Mouse (Mus musculus) MEL (cell line): ENCODE measurements around the gene Rab42. TPM values are rescaled to one million over a fixed set of nuclear protein-coding genes. Genes with fewer than 3 reads are reported as not detected.
A peak's percentile ranks its signal among the peaks of the same experiment; 100 is the strongest.
"Not testable (repeated sequence)": the region's sequence is repeated elsewhere in the genome, so short reads cannot be mapped to it uniquely, and the experiment has no call there.

Source experiments
- DNase-seq: peaks from one replicate; pipeline ENCODE4 v3.0.0; 2011; ENCODE audit warnings: low read depth, low spot score
- H3K27ac ChIP-seq: 2 replicates; pipeline ENCODE4 v1.5.1; 2012; ENCODE audit warnings: low read depth, mild to moderate bottlenecking, control low read depth, low read length, moderate library complexity; ENCODE audit not compliant: control insufficient read depth
- H3K27me3 ChIP-seq, 2 experiments: fragments of 150-350 bp in 1 of 2; sonication (generic) in 1 of 2; 2 replicates each; pipeline ENCODE4 v1.6.1; 2012; ENCODE audit warnings: low read length in 2 of 2, mild to moderate bottlenecking in 2 of 2, improper control_type of control experiment in 1 of 2, moderate library complexity in 1 of 2; ENCODE audit not compliant: insufficient read depth in 2 of 2, control insufficient read depth in 1 of 2
- H3K36me3 ChIP-seq, 2 experiments: 2 replicates each; pipeline ENCODE4 v1.6.1; 2012 to 2014; ENCODE audit warnings: low read length in 2 of 2, improper control_type of control experiment in 1 of 2, inconsistent platforms in 1 of 2, mild to moderate bottlenecking in 1 of 2; ENCODE audit not compliant: insufficient read depth in 2 of 2, control insufficient read depth in 1 of 2
- H3K4me1 ChIP-seq, 2 experiments: fragments of 150-350 bp in 1 of 2; sonication (generic) in 1 of 2; 2 replicates each; pipeline ENCODE4 v1.6.1; 2012; ENCODE audit warnings: low read length in 2 of 2, improper control_type of control experiment in 1 of 2, mild to moderate bottlenecking in 1 of 2; ENCODE audit not compliant: insufficient read depth in 2 of 2, control insufficient read depth in 1 of 2
- H3K4me3 ChIP-seq, 2 experiments: fragments of 150-350 bp in 1 of 2; sonication (generic) in 1 of 2; 2 replicates each; pipeline ENCODE4 v1.5.1; 2012; ENCODE audit warnings: low read depth in 2 of 2, low read length in 2 of 2, mild to moderate bottlenecking in 2 of 2, moderate library complexity in 2 of 2, control low read depth in 1 of 2, improper control_type of control experiment in 1 of 2; ENCODE audit not compliant: control insufficient read depth in 1 of 2, insufficient read depth in 1 of 2
- H3K79me2 ChIP-seq: 2 replicates; pipeline ENCODE4 v1.6.1; 2012; ENCODE audit warnings: mild to moderate bottlenecking, low read length, moderate library complexity; ENCODE audit not compliant: control insufficient read depth, poor library complexity, insufficient read depth
- H3K9ac ChIP-seq: 2 replicates; pipeline ENCODE4 v1.6.1; 2012; ENCODE audit warnings: low read depth, mild to moderate bottlenecking, control low read depth, low read length, moderate library complexity; ENCODE audit not compliant: control insufficient read depth, poor library complexity, severe bottlenecking
- H3K9me3 ChIP-seq: fragments of 150-350 bp; sonication (generic); replicated peaks from 2 replicates; pipeline ENCODE4 v1.6.1; 2012; ENCODE audit warnings: mild to moderate bottlenecking, low read length, improper control_type of control experiment, moderate library complexity; ENCODE audit not compliant: insufficient read depth
- BHLHE40 ChIP-seq: IDR thresholded peaks from 2 replicates; pipeline ENCODE4 v1.6.1; 2012; ENCODE audit warnings: low read depth, mild to moderate bottlenecking, inconsistent platforms, low read length, improper control_type of control experiment, borderline replicate concordance
- CTCF ChIP-seq, 3 experiments: IDR thresholded peaks in 2 of 3; conservative IDR thresholded peaks in 1 of 3; 2 replicates each; pipeline ENCODE4 v1.5.1; 2011 to 2012; ENCODE audit warnings: low read length in 3 of 3, low read depth in 2 of 3, mild to moderate bottlenecking in 2 of 3, improper control_type of control experiment in 1 of 3, inconsistent platforms in 1 of 3, mixed read lengths in 1 of 3, moderate library complexity in 1 of 3; ENCODE audit not compliant: control insufficient read depth in 1 of 3, insufficient read depth in 1 of 3, poor library complexity in 1 of 3, severe bottlenecking in 1 of 3
- E2F4 ChIP-seq: IDR thresholded peaks from 2 replicates; pipeline ENCODE4 v1.6.1; 2011; ENCODE audit warnings: low read depth, low read length, improper control_type of control experiment, borderline replicate concordance
- EP300 ChIP-seq, 2 experiments: IDR thresholded peaks; 2 replicates each; pipeline ENCODE4 v1.6.1; 2011; ENCODE audit warnings: improper control_type of control experiment in 2 of 2, low read length in 2 of 2, low read depth in 1 of 2, mild to moderate bottlenecking in 1 of 2
- GABPA ChIP-seq: IDR thresholded peaks from 2 replicates; pipeline ENCODE4 v1.6.1; 2012; ENCODE audit warnings: low read depth, mild to moderate bottlenecking, inconsistent platforms, low read length, improper control_type of control experiment, moderate library complexity
- GATA1 ChIP-seq: IDR thresholded peaks from 2 replicates; pipeline ENCODE4 v1.6.1; 2011; ENCODE audit warnings: low read depth, low read length, improper control_type of control experiment
- HCFC1 ChIP-seq: IDR thresholded peaks from 2 replicates; pipeline ENCODE4 v1.6.1; 2012; ENCODE audit warnings: low read depth, mild to moderate bottlenecking, inconsistent platforms, low read length, improper control_type of control experiment, moderate library complexity
- JUND ChIP-seq: IDR thresholded peaks from 2 replicates; pipeline ENCODE4 v1.6.1; 2011; ENCODE audit warnings: low read depth, mild to moderate bottlenecking, improper control_type of control experiment, low read length
- MAFK ChIP-seq: IDR thresholded peaks from 2 replicates; pipeline ENCODE4 v1.6.1; 2011; ENCODE audit warnings: low read depth, mild to moderate bottlenecking, low read length, improper control_type of control experiment, borderline replicate concordance
- MEF2A ChIP-seq: IDR thresholded peaks from 2 replicates; pipeline ENCODE4 v1.6.1; 2014; ENCODE audit warnings: low read depth, mild to moderate bottlenecking, inconsistent platforms, low read length, improper control_type of control experiment; ENCODE audit not compliant: poor library complexity, insufficient replicate concordance, severe bottlenecking; ENCODE audit errors: extremely low read depth
- MXI1 ChIP-seq: IDR thresholded peaks from 2 replicates; pipeline ENCODE4 v1.6.1; 2011; ENCODE audit warnings: mild to moderate bottlenecking, low read depth, low read length, improper control_type of control experiment
- MYB ChIP-seq: IDR thresholded peaks from 2 replicates; pipeline ENCODE4 v1.6.1; 2011; ENCODE audit warnings: mild to moderate bottlenecking, low read depth, low read length, improper control_type of control experiment
- MYC ChIP-seq: IDR thresholded peaks from 2 replicates; pipeline ENCODE4 v1.6.1; 2011; ENCODE audit warnings: low read depth, mild to moderate bottlenecking, low read length, improper control_type of control experiment, moderate library complexity
- POLR2AphosphoS2 ChIP-seq: IDR thresholded peaks from 2 replicates; pipeline ENCODE4 v1.6.1; 2011; ENCODE audit warnings: low read length, improper control_type of control experiment
- RAD21 ChIP-seq: IDR thresholded peaks from 2 replicates; pipeline ENCODE4 v1.6.1; 2011; ENCODE audit warnings: mild to moderate bottlenecking, low read depth, low read length, improper control_type of control experiment
- RCOR1 ChIP-seq: IDR thresholded peaks from 2 replicates; pipeline ENCODE4 v1.6.1; 2012; ENCODE audit warnings: low read depth, mild to moderate bottlenecking, inconsistent platforms, low read length, improper control_type of control experiment
- SMC3 ChIP-seq: IDR thresholded peaks from 2 replicates; pipeline ENCODE4 v1.6.1; 2011; ENCODE audit warnings: low read depth, low read length, improper control_type of control experiment
- TAL1 ChIP-seq: IDR thresholded peaks from 2 replicates; pipeline ENCODE4 v1.6.1; 2012; ENCODE audit warnings: mild to moderate bottlenecking, inconsistent platforms, low read length, moderate library complexity, mixed read lengths
- TBP ChIP-seq: IDR thresholded peaks from 2 replicates; pipeline ENCODE4 v1.8.0; 2011; ENCODE audit warnings: low read depth, low read length, improper control_type of control experiment
- UBTF ChIP-seq: IDR thresholded peaks from 2 replicates; pipeline ENCODE4 v1.6.1; 2012; ENCODE audit warnings: low read depth, mild to moderate bottlenecking, inconsistent platforms, low read length, improper control_type of control experiment, moderate library complexity, borderline replicate concordance; ENCODE audit not compliant: insufficient read depth
- USF1 ChIP-seq: IDR thresholded peaks from 2 replicates; pipeline ENCODE4 v1.6.1; 2014; ENCODE audit warnings: low read depth, mild to moderate bottlenecking, inconsistent platforms, low read length, improper control_type of control experiment, moderate library complexity
- ZMIZ1 ChIP-seq: IDR thresholded peaks from 2 replicates; pipeline ENCODE4 v1.6.1; 2012; ENCODE audit warnings: low read depth, mild to moderate bottlenecking, inconsistent platforms, low read length, improper control_type of control experiment, moderate library complexity
- ZNF384 ChIP-seq: IDR thresholded peaks from 2 replicates; pipeline ENCODE4 v1.6.1; 2012; ENCODE audit warnings: low read depth, mild to moderate bottlenecking, inconsistent platforms, low read length, improper control_type of control experiment
- polyA plus RNA-seq, 2 experiments: library from polyadenylated mRNA; stranded (reverse) in 1 of 2; unstranded in 1 of 2; fragments of >175 nt in 1 of 2; fragments of >200 nt in 1 of 2; gene quantifications; 2 replicates each; pipeline versions ENCODE4 v1.2.1 to v1.2.4; 2012; ENCODE audit warnings: low replicate concordance in 2 of 2, low read depth in 1 of 2; ENCODE audit not compliant: insufficient read length in 2 of 2, insufficient read depth in 1 of 2, missing spikeins in 1 of 2
- total RNA-seq: library from RNA; depleted of rRNA; stranded (reverse); fragments of 300-350 nt; gene quantifications from 2 replicates; pipeline ENCODE4 v1.2.3, GENCODE M21; 2012

Gene Rab42
- total and polyA plus RNA-seq, 3 experiments = 0.40 to 0.85 TPM; not detected in 1

GRCm38 (mm10) chr4:132291624-132292335, 11.4 kb downstream of the Rab42 start:
- Histone ChIP-seq H3K9me3 (no peaks in the 10 kb centered on the region), H3K79me2 (no peaks in the 10 kb centered on the region), H3K27me3 (no peaks in the 10 kb centered on the region), H3K9ac (no peak overlapping the region), H3K27ac (no peak overlapping the region), H3K4me1 (no peaks in the 10 kb centered on the region), H3K36me3 (peaks cover 0 to 7% of the 10 kb centered on the region in 2 experiments; a peak in 2 of 4 replicates), H3K4me3 (no peak overlapping the region)
- no peak for DNase-seq
- TF ChIP-seq CTCF (IDR thresholded peaks at IDR 0.05 in 2 of 3, conservative IDR thresholded peaks at IDR 0.05 in 1 of 3; ENCODE audit: control insufficient read depth in 1 of 3, insufficient read depth in 1 of 3, low read depth in 2 of 3, low read length in 3 of 3, poor library complexity in 1 of 3, severe bottlenecking in 1 of 3) = peak in 2 of 3 experiments; percentile 7 to 28; a peak in 3 of 6 replicates
- TF ChIP-seq UBTF = no peak
- no peak for TF ChIP-seq JUND
- no peak for TF ChIP-seq TAL1
- no peak for TF ChIP-seq RCOR1
- TF ChIP-seq HCFC1 = no peak
- TF ChIP-seq MXI1 = no peak
- TF ChIP-seq RAD21 = no peak
- no peak for TF ChIP-seq ZMIZ1
- no peak for TF ChIP-seq MEF2A
- peak; percentile 19; the same call in 1 of the 2 replicates for TF ChIP-seq SMC3
- no peak for TF ChIP-seq ZNF384

DNA sequence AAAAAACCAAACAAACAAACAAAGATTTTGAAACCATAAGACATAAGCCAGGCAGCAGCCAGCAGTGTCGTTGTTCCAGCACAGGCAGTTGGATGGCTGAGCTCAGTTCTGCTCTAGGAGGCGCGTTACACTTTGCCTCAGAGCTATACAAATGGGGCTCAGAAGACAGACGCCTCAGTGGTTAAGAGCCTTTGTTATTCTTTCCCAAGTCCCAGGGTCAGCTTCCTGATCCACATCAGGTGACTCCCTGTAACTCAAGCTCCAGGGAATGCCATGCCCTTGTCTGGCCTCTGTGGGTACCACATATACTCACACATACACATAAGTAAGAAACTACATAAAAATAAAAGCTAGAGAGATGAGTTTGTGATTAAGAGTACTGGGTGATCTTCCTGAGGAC, 12.1 kb downstream of the Rab42 start:
- Histone ChIP-seq H3K9me3 (no peaks in the 10 kb centered on the region), H3K4me3 (no peak overlapping the region), H3K36me3 (peaks cover 0 to 11% of the 10 kb centered on the region in 2 experiments; a peak in 2 of 4 replicates), H3K79me2 (no peaks in the 10 kb centered on the region)
- TF ChIP-seq MXI1 = no peak
- TF ChIP-seq TAL1 = no peak
- no peak for TF ChIP-seq MYB
- TF ChIP-seq EP300 (IDR thresholded peaks at IDR 0.05; ENCODE audit: low read depth in 1 of 2, low read length in 2 of 2) = no peak
- TF ChIP-seq MAFK = no peak
- no peak for TF ChIP-seq HCFC1
- no peak for TF ChIP-seq GABPA
- TF ChIP-seq TBP = no peak
- TF ChIP-seq BHLHE40 = no peak
- no peak for TF ChIP-seq USF1
- no peak for TF ChIP-seq GATA1
- no peak for TF ChIP-seq E2F4
- TF ChIP-seq SMC3 = no peak
- TF ChIP-seq MEF2A = no peak
- no peak for TF ChIP-seq POLR2AphosphoS2
- no peak for TF ChIP-seq MYC
- TF ChIP-seq, all 39 proteins: peak for 0
- H3K4me1 ChIP-seq = no peaks in the 10 kb centered on the region
- no peak for DNase-seq
- no peaks in the 10 kb centered on the region for H3K27me3 ChIP-seq
- H3K9ac ChIP-seq = no peak overlapping the region
- no peak overlapping the region for H3K27ac ChIP-seq

DNA sequence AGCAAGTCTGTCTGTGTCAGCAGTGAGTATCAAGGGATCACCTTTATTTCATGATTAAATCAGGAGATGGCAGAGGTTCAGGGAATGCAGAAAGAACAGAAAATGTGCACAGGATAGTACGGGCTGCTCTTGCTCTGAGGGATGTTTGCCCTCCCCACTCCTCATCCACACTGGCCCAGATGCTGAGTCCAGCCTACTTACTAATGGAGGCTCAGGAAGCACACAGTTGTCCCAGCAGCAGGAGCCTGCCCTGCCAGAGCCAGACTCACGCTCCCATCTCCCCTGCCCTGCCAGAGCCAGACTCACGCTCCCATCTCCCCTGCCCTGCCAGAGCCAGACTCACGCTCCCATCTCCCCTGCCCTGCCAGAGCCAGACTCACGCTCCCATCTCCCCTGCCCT, 14.3 kb downstream of the Rab42 start:
- H3K9me3 ChIP-seq, H3K27ac ChIP-seq, H3K9ac ChIP-seq, H3K27me3 ChIP-seq, H3K4me3 ChIP-seq, DNase-seq, H3K4me1 ChIP-seq, H3K79me2 ChIP-seq: not testable (repeated sequence)
- H3K36me3 ChIP-seq = peaks cover 0 to 16% of the 10 kb centered on the region in 2 experiments; a peak in 2 of 4 replicates
